Mouse (Mus musculus) hindbrain, embryonic 14.5 days (tissue): ENCODE measurements at regions not wholly inside any gene's neighbourhood (a gene's known extent, or its start where the extent isn't known, plus 50 kb on each side); places are given as distances from the start of the nearest gene placed in this dataset.

ENCODE experiments used
- ATAC-seq: fragments of 200-750 bp; cut with Nextera tagmentation; 2 replicates; pipeline ENCODE4 v1.8.0; 2017; ENCODE audit warnings: moderate number of reproducible peaks, mild to moderate bottlenecking, moderate TSS enrichment, moderate library complexity; ENCODE audit not compliant: low FRiP score
- DNase-seq: peaks from one replicate; pipeline ENCODE4 v3.0.0-alpha.2; 2015; ENCODE audit warnings: low spot score
- H3K27ac ChIP-seq: fragments of 300-500 bp; sonication (generic); 2 replicates; pipeline ENCODE4 v1.5.1; 2014; ENCODE audit warnings: mild to moderate bottlenecking, moderate library complexity
- H3K27me3 ChIP-seq: fragments of 300-500 bp; sonication (generic); 2 replicates; pipeline ENCODE4 v1.6.1; 2014; ENCODE audit warnings: mild to moderate bottlenecking, low read length, mixed read lengths; ENCODE audit not compliant: control insufficient read depth, insufficient read depth
- H3K36me3 ChIP-seq: fragments of 300-500 bp; sonication (generic); replicated peaks from 2 replicates; pipeline ENCODE4 v1.6.1; 2014; ENCODE audit not compliant: control insufficient read depth, insufficient read depth
- H3K4me1 ChIP-seq: fragments of 300-500 bp; sonication (generic); replicated peaks from 2 replicates; pipeline ENCODE4 v1.6.1; 2014; ENCODE audit warnings: antibody characterized with exemption, low read length, mixed read lengths; ENCODE audit not compliant: control insufficient read depth, insufficient read depth
- H3K4me2 ChIP-seq: fragments of 300-500 bp; sonication (generic); replicated peaks from 2 replicates; pipeline ENCODE4 v1.6.1; 2014; ENCODE audit warnings: mild to moderate bottlenecking, moderate library complexity
- H3K4me3 ChIP-seq: fragments of 300-500 bp; sonication (generic); replicated peaks from 2 replicates; pipeline ENCODE4 v1.5.1; 2014; ENCODE audit warnings: mild to moderate bottlenecking, low read length
- H3K9ac ChIP-seq: fragments of 300-500 bp; sonication (generic); 2 replicates; pipeline ENCODE4 v1.6.1; 2014
- H3K9me3 ChIP-seq: fragments of 300-500 bp; sonication (generic); 2 replicates; pipeline ENCODE4 v1.6.1; 2016; ENCODE audit warnings: low read length; ENCODE audit not compliant: control insufficient read depth
- WGBS: fragments of 180-500 bp; shearing (Covaris S2); extraction: QIAGEN DNeasy Blood & Tissue Kit; methylation state at CpG from one replicate; pipeline ENCODE4 v1.1.7; 2014; 5-methylcytosine and 5-hydroxymethylcytosine counted together

DNA sequence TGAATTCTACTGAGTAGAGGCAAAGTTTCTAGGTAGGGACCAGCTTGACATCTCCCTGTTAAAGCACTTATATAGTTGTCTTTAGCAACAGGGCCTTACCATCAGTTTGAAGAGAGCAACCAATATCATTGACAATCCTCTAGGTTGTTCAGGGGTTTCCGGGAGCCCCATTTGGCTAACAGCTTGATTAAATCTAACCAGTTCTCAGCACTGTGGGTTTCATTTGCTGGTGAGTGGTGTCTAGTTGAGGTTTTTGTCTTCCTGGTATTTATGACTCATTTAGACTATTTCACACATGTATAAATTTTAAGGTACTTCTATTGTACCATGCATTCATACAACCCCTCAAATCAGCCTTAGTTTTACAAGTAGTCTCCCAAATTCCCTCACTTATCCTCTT, 823.4 kb upstream of the Sel1l start:
- ATAC-seq (no peak), DNase-seq (no peak)
- 95% methylated on average over 1 of the region's 1 CpGs for WGBS

GRCm38 (mm10) chr12:92646634-92647033, 797.7 kb upstream of the Sel1l start:
- H3K4me3 ChIP-seq: no peak overlapping the region
- ATAC-seq (no peak), DNase-seq (no peak)
- no peak overlapping the region for H3K27ac ChIP-seq
- no peaks in the 10 kb centered on the region for H3K4me1 ChIP-seq
- H3K9ac ChIP-seq: no peak overlapping the region
- no peaks in the 10 kb centered on the region for H3K27me3 ChIP-seq
- no peak overlapping the region for H3K4me2 ChIP-seq
- H3K36me3 ChIP-seq: no peaks in the 10 kb centered on the region
- no peaks in the 10 kb centered on the region for H3K9me3 ChIP-seq
- WGBS: 74% methylated on average over 2 of the region's 2 CpGs

More for the DNA sequence above, 823.4 kb upstream of the Sel1l start:
- Histone ChIP-seq H3K9ac (no peak overlapping the region), H3K36me3 (no peaks in the 10 kb centered on the region), H3K4me3 (no peak overlapping the region), H3K9me3 (no peaks in the 10 kb centered on the region), H3K4me2 (no peak overlapping the region), H3K27ac (no peak overlapping the region), H3K27me3 (no peaks in the 10 kb centered on the region), H3K4me1 (no peaks in the 10 kb centered on the region)

- Histone ChIP-seq H3K4me1 (no peaks in the 10 kb centered on the region), H3K9me3 (no peaks in the 10 kb centered on the region), H3K36me3 (no peaks in the 10 kb centered on the region), H3K4me3 (no peak overlapping the region), H3K27me3 (no peaks in the 10 kb centered on the region), H3K27ac (no peak overlapping the region), H3K4me2 (no peak overlapping the region), H3K9ac (no peak overlapping the region)
- ATAC-seq: no peak
- no peak for DNase-seq
- WGBS: 73% methylated on average over 4 of the region's 4 CpGs
Measured at GRCm38 (mm10) chr12:92645006-92645624, 796.2 kb upstream of the Sel1l start.

GRCm38 (mm10) chr12:92619120-92619519, 770.2 kb upstream of the Sel1l start:
- H3K36me3 ChIP-seq: no peaks in the 10 kb centered on the region
- H3K4me2 ChIP-seq: no peak overlapping the region
- no peak overlapping the region for H3K4me3 ChIP-seq
- no peak for DNase-seq
- H3K9ac ChIP-seq: no peak overlapping the region
- no peak for ATAC-seq
- H3K27ac ChIP-seq: no peak overlapping the region
- H3K27me3 ChIP-seq: no peaks in the 10 kb centered on the region
- H3K9me3 ChIP-seq: 0 out of 2 replicates have a peak, but pooled peaks cover 8% of the 10 kb centered on the region
- no peaks in the 10 kb centered on the region for H3K4me1 ChIP-seq

- Histone ChIP-seq H3K27me3 (no peaks in the 10 kb centered on the region), H3K4me3 (no peak overlapping the region), H3K36me3 (no peaks in the 10 kb centered on the region), H3K4me1 (no peaks in the 10 kb centered on the region), H3K27ac (no peak overlapping the region), H3K9ac (no peak overlapping the region), H3K4me2 (no peak overlapping the region), H3K9me3 (0 out of 2 replicates have a peak, but pooled peaks cover 8% of the 10 kb centered on the region)
- DNase-seq: no peak
- WGBS: 24% methylated on average over 2 of the region's 2 CpGs
- ATAC-seq: no peak
Measured at GRCm38 (mm10) chr12:92618519-92618918, 769.6 kb upstream of the Sel1l start.

DNA sequence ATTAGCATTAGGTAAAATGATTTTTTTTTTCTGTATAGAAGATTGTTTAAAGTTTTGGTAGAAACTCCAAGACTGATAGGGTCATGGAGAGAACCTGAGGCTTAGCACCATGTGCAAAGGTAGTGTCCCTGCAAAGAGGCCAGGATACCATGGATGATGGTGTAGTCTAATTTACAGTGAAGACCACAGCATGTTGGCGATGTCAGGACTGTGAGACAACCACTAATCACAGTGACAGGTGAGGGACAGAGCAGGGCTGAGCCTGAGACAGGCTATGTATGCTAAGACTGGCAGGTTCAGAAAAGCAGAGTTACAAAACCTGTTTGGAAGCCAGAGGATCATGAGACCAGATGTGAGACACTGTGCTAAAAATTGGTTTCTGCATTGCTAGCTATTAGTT, 752.7 kb upstream of the Sel1l start:
- no peak overlapping the region for H3K4me3 ChIP-seq
- H3K27me3 ChIP-seq: no peaks in the 10 kb centered on the region
- no peak overlapping the region for H3K9ac ChIP-seq
- no peak overlapping the region for H3K27ac ChIP-seq
- no peaks in the 10 kb centered on the region for H3K9me3 ChIP-seq
- H3K36me3 ChIP-seq: no peaks in the 10 kb centered on the region
- no peak overlapping the region for H3K4me2 ChIP-seq
- DNase-seq (no peak), ATAC-seq (no peak)
- H3K4me1 ChIP-seq: no peaks in the 10 kb centered on the region
- 84% methylated on average over 1 of the region's 1 CpGs for WGBS

DNA sequence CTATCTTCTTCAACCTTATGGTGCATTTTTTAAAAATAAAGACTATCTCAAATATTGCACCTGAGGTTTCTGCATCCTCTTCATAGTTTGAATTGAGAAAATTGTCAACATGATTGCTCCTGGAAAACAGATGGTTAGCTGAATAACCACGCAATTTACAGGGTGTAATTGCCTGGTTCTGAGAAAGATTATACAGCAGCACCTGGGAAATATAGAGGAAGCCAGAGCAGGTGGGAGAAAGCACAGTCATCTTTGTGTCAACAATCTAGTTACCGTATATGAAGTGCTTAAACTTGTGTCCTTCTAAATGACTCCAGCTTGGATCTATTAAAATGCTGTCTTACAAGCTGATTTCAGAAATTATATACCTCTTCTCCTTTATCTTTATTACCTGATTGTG, 740.8 kb upstream of the Sel1l start:
- H3K4me2 ChIP-seq: no peak overlapping the region

GRCm38 (mm10) chr12:92589305-92589704, 740.3 kb upstream of the Sel1l start:
- ATAC-seq: peak; percentile 48; the same call in 1 of the 2 replicates
- no peaks in the 10 kb centered on the region for H3K9me3 ChIP-seq
- no peak overlapping the region for H3K4me3 ChIP-seq
- H3K36me3 ChIP-seq: no peaks in the 10 kb centered on the region
- DNase-seq: peak; percentile 36
- H3K9ac ChIP-seq: no peak overlapping the region
- no peaks in the 10 kb centered on the region for H3K27me3 ChIP-seq
- 49% methylated on average over 6 of the region's 6 CpGs for WGBS
- H3K27ac ChIP-seq: no peak overlapping the region
- no peak overlapping the region for H3K4me2 ChIP-seq
- H3K4me1 ChIP-seq: no peaks in the 10 kb centered on the region

More for the DNA sequence above, 740.8 kb upstream of the Sel1l start:
- ATAC-seq (no peak), DNase-seq (no peak)
- Histone ChIP-seq H3K4me1 (no peaks in the 10 kb centered on the region), H3K27me3 (no peaks in the 10 kb centered on the region), H3K4me3 (no peak overlapping the region), H3K36me3 (no peaks in the 10 kb centered on the region), H3K27ac (no peak overlapping the region), H3K9me3 (no peaks in the 10 kb centered on the region), H3K9ac (no peak overlapping the region)
- 65% methylated on average over 2 of the region's 2 CpGs for WGBS

- Histone ChIP-seq H3K9ac (no peak overlapping the region), H3K27me3 (no peaks in the 10 kb centered on the region), H3K4me3 (no peak overlapping the region), H3K27ac (no peak overlapping the region), H3K4me2 (no peak overlapping the region), H3K4me1 (no peaks in the 10 kb centered on the region), H3K36me3 (no peaks in the 10 kb centered on the region), H3K9me3 (no peaks in the 10 kb centered on the region)
- ATAC-seq: no peak
- DNase-seq: no peak
- WGBS: 89% methylated on average over 1 of the region's 1 CpGs
Measured at GRCm38 (mm10) chr12:92578596-92578995, 729.6 kb upstream of the Sel1l start.
